Mouse (Mus musculus) urinary bladder, postnatal 4 days (tissue): ENCODE results near the gene Adcy5.

Experiments used
- DNase-seq, 2 experiments: peaks; one replicate each; pipeline ENCODE4 v3.0.0; 2021 to 2022; ENCODE audit warnings: low spot score in 2 of 2

Gene Adcy5

DNA sequence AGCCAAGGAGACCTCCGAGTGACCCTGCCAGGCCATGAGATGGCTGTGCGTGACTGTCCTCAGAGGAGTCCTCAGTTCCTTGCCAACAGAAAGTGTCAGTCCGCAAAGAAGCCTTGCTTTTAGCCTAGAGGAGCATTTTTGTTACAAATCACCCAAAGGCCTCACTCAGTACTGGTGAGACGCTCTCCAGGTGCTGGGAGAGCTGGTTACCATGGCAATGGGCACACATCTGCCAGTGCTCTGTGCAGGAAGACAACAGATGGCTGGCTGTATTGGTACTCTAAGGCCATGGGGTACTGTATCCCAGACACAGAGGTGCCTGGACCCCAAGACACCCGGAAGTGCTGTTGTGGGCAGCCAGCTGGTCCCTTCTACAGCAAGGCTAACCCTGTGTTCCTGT is 51.0 kb downstream of the Adcy5 start:
- no peak for DNase-seq

DNA sequence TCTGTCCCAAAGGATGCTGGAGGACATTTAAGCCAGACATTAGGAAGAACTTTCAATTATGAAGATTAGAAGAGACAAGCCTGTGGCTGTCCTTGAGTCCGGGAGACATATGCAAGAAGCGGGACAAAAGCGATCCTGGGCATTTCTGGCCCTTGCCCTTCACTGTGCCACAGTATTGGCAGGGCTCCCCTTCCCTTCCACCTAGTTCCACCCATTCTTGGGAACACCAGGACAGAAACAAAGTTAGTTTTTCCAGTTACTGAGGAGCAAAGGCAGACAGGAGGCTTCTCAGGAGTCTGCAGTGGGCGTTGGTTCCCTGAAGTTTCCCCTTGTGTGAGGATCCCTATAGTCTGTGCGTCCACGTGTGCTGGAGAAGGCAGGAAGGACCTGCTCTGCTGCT is 51.7 kb downstream of the Adcy5 start:
- no peak for DNase-seq

DNA sequence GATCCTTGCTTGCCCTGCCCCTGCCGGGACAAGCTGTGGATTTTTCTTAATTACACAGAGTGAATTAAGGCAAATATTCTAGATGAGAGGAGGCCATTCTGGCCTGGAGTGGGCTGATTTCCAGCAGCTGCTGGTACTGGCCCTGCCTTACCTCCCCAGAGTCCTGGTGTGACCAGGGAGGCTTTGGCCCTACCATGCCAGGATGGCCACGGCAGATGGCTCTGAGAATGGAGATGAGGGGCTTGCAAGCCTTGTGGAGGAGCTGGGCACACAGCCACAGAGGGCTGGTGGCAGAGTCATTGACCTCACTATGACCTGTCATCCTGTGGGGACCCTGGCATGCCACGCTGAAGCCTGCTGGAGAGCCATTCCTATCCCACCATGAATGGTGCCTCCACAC is 54.1 kb downstream of the Adcy5 start:
- no peak for DNase-seq

DNA sequence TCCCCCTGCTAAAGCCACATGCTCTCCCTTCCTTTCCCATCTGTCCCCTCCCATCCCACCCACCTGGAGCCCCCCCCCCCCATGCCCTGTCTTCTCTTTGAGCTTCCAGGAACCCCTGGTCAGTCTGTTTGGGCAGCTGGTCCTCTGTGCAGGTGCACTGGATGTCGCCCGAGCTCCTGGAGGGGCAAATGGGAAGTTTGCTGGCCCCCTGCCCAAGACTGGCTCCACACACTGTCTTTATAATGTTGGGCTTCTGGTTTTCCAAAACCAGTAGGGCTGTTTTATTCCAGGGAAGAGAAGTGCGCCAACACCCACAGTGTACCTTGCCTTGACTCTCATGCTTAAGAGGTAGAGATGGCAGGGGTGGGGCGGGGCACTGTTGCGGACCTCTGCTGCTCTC is 55.1 kb downstream of the Adcy5 start:
- DNase-seq: no peak

DNA sequence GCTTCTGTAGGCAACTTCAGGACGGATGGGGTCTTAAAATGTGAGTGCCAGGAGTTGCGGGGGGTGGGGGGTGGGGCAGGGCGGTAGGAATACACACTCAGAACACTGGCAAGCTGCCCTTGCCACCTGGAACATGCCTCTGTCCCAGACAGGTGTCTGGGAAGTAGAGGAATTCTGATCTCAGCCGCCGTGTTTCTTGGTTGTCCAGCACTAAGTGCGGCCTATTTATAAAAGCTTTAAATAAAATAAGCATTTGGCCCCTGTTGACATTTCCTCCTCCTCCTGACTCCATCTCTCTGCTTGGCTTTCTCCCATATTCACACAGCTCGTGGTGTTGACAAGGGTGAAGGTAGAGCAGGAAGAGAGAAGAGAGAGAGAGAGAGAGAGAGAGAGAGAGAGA is 60.4 kb downstream of the Adcy5 start:
- no peak for DNase-seq

DNA sequence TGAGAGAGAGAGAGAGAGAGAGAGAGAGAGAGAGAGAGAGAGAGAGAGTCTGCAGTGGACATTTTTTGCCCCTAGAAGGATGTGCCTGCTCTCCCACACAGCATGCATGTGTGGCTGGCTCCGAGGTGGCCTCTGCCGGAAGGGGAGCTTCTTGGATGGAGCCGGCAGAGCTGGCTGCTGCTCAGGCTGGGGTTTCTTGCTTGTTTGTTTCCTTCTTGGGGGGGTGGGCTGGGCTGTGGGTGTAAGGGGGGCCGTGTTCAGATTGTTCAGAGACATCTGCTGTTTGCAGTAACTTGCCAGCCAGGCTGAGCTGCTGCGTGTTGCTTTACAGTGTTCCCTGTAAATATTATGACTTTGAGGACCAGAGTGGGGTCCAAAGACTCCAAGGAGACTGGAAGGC is 60.8 kb downstream of the Adcy5 start:
- DNase-seq: peak in 1 of 2 experiments; percentile 74

DNA sequence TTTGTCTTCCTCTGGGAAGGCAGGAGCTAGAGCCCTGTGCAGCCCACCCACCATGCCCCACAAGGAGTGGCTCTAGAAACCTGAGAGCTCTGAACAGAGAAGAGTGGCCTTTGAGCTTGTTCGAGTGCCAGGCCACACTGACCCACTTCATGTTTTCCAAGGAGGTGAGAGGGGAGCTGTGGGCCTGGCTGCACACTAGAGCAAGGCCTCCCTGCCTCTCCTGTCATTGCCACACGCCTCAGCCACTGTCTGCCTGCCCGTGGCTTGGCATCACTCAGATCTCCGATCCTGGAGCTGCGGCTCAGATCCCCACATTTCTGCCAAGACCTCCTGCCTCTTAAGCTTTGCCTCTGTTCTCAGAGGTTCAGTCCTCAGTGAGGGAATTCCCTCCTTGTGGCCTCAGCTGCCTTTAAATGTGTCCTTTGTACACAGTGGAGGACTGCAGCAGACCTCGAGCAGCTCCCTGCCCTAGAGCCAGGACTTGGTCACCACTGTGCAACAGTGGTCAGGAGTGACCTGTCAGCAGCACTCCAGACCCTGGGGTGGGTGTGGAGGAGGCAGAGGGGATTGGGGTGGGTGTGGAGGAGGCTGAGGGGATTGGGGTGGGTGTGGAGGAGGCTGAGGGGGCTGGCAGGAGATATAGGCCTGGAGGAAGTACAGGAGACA is 62.3 kb downstream of the Adcy5 start:
- DNase-seq: no peak

DNA sequence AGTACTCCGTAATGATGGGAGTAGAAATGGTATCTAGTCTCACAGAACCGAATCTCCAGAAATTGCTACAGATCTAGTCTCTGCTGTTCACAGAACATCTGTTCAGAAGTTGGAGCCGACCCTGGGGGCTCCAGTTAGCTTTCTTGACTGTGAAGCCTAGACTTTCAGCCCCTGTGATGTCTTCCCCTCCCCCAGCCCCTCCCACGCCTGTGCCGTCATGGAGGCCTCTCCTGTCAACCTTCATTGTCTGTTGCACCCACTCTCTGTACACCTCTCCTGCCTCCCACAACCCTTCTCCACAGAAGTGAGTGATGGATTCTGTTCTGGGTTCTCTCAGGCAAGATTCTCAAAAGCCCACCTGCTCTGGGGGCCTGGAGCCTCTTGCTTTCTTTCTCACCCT is 65.7 kb downstream of the Adcy5 start:
- no peak for DNase-seq

DNA sequence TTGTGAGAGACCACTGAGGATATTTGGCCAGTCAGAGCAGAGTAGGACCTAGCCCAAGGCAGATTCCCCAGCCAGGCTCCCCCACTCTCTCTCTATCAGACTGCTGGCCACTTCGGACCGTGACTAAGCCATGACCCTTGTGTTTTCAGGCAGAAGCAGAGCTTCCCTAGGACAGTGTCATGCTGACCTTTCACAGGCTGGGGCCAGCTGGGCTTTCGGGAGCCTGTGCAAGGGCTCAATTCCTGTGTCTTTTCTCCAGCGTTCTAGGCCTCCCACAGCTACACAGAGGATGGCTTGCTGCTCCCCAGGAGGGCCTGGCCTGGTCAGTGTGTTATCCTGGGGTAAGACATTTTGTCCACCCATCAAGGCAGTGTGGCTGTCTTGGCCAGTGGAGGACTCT is 66.9 kb downstream of the Adcy5 start:
- no peak for DNase-seq

DNA sequence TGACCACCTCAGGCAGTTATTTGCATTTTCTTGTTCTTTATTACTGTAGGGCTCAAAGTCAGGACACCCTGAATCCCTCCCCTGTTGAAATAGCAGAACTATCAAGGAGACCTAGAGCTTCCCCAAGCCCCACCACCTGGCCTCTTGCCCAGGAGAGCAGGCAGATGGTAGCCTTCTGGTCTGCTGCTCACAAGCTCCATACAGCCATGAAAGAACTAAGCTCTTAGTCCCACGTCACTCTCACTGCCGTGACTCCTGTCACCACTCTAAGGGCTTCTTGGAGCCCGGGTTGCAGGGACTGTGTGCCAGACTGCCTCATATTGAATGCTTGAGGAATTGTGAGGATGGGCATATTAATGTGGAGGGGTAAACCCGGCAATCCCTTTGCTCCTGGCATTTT is 69.3 kb downstream of the Adcy5 start:
- DNase-seq: no peak

DNA sequence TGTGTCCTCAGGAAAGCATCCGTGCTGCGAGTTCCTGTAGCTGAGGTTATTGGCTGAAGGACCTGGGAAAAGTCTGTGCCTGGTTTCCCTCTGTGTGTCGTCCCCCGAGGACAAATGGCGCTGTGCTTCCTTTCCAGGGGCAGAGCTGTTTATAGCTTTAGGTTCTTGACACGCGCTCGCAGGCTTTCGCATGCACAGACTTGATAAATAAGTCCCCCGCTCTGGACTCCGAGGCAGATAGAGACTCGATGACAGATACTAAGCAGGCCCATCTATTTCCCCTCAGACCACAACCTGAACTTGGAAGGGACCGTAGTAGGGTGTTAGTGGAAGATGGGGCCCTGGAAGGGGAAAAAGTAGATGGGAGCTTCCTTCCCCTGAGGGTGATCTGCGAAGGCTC is 70.0 kb downstream of the Adcy5 start:
- no peak for DNase-seq

DNA sequence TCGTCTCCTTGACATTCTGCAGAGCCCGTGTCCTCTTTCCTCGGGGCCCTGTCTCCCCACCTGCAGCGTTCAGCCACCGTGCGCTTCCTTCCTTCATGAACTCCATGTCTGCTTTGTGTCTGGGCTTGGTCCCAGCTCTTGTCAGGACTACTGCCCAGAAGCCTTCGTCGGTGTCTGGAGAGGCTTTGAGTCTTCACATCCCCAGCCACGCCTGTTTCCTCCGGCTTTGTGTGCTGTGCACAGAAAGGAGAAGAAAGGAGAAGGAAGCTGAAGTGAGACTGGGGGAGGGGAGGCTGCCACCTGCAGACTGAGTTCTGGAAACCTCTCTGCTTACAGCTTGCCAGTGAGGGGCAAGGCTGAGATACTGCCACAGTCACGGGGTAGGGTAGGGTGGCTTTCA is 74.9 kb downstream of the Adcy5 start:
- peak in 1 of 2 experiments; percentile 46 for DNase-seq

DNA sequence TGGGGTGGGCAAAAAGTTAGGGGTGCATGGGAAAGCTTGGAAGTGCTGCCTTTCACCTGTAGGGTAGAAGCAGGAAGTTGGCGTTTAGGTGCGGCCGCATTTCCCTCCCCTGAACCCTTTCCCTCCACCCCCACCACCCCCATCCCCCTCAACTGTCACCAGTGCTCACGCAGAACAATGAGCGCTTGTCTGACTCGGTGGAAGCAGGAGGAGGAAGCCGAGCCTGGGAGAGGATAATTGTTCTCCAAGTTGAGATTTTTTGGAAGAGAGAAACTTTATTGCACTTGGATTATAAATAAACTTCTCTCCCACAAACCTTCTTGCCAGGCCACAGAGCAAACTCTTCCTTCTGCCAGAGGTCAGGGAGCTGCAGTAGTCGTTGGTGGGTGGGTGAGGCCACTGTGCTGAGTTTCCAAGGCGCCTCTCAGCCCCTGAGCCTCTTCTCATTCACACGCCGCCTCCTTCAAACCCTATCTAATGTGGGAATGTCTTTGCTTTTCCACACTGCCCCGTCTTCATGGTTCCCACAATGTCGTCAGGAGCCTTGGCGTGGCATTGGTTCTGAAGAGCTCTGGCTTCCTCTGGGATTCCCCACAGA is 77.6 kb downstream of the Adcy5 start:
- no peak for DNase-seq

DNA sequence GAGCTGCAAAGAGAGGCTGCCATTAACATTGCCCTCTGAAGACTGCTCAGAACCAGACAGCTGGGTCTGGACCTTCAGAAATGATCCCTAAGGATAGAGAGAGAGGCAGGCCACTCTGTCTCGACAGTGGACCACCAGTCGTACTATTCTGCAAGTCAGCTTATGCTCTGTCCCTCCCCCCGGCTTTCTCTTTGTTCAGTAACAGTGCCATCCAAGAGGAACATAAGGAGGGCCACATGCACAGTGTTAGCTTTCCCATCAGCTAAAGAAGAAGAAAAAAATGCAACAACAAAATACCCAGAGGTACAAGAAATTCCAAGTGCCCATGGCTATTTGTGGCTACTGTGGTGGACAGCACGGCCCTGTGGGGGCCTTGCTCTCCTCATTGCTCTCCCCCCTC is 78.7 kb downstream of the Adcy5 start:
- no peak for DNase-seq

DNA sequence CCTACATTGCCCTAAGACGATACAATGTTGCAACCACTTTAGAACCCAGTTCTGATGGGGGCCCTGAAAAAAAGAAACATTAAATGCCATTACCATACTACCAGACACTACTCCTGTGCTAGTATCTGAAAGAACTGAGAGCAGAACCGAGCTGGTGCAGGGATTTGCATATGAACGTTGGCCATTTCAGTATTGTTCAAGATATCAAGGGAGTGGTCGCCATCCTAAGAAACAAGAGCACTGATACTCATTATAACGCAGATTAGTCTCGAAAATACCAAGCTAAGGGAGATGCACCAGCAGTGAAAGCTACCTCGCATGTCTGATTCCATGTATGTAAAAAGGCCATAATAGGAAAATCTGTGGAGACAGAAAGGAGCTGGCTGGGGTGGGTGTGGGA is 82.4 kb downstream of the Adcy5 start:
- no peak for DNase-seq

DNA sequence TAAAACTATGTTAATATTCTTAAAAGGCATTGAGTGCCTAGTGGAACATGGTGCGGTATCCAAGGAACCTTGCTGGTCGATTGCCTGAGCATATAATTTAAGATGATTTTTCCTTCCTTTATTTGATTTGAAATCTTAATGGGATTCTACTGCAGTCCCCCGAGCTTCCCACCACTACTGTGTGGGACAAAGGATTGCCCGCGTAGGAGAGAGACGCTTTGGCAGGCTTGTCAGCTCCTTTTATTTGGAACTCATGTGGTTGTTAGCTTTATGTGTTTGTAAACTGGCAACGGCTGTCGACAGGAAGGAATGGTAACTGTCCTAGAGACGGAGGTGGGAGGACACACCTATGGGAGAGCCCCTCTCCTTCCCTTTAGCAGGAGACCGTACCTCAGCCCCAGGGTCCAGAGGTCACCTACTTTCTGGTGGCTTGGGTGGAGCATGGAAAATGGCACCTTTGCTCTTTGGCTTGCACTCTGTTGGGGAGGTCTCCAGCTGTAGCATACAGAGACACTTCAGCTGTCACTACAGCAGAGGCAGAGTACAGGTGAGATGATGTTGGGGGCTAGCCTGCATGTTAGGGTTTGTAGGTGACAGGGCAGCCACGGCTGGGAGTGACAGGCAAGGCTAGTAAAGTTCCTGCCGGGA is 84.8 kb downstream of the Adcy5 start:
- DNase-seq: no peak

DNA sequence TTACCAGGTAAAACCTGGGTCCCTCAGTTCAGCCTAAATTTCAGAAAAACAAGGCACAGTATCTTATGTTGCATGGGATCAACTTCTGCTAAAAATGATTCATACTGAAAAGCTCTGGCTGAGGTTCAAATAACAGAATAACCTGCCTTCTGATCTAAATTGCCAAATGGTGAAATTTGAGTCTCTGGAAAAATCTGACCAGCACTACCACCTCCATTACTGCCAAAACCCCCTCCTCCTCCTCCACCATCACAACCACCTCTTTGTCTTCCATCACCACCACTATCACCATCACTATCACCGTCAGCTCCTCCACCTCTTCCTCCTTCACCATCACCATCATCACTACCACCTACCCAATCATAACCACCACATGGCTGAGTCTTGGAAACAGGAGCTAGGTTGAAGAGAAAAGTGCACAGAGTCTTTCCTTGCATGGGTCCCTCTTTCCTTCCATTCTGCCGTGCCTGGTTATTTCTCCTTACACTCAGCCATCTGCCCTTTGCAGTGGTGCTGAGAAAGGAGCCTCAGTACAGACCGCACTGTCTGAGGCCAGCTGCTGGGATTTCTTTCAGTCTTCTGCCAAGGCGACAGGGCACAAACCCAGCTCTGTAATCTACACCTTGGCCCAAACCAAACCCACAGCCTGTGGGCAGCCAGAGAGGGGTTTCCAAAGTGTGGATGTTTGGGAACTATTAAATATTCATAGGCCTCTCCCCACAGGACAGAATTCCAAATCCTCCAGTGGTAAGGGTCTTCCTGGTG is 85.5 kb downstream of the Adcy5 start:
- DNase-seq: no peak

DNA sequence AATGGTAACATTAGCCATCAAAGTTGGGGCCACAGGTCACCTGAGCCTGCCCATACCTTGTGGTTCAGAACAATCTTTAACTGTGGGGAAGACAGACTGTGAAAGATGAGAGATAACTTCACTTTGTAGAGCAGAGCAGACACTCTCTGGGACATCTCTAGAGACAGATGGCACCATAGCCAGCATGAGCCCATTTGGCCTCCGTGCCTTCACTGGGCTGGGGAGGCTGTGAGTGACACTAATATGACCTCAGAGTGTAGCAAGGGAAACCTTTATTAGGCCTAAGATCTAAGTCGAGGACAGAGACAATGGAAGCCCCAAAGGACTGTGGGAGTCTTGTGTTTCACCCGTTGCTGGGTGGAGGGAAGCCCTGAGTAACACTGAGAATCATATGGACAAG is 92.7 kb downstream of the Adcy5 start:
- DNase-seq: no peak

DNA sequence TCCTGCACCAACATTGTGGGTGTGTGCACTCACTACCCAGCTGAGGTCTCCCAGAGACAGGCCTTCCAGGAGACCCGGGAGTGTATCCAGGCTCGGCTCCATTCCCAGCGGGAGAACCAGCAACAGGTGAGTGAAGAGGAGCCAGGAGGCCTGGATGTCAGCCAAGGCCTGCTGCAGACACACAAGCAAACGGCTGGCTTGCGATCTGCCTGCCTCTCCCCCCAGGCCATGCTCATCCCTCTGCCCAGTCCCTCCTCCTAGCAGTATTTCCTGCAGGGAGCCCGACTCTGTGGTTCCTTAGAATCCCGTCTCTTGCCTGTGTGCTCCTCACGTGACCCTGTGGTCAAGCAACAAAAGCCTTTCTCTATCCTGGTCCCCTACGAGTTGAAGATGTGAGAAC is 94.1 kb downstream of the Adcy5 start:
- peak in 1 of 2 experiments; percentile 60 for DNase-seq

DNA sequence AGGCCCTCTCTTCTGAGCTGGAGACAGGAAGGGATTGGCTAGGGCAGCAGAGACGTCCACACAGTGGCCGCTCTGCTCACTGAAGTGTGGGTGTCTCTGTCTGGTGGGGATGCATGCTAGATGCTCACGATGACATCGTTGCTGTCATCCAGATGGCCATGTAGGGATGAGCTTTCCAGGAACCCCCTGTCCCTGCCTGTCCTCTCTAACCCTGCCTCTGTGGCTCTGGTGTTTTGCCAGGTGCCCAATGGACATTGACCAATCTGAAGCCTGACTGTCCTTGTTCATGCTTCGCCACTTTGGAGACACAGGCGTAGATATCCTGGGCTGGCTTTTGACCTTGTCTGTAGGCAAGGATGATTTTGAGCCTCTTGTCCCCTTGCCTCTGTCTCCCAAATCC is 95.1 kb downstream of the Adcy5 start:
- DNase-seq: no peak

DNA sequence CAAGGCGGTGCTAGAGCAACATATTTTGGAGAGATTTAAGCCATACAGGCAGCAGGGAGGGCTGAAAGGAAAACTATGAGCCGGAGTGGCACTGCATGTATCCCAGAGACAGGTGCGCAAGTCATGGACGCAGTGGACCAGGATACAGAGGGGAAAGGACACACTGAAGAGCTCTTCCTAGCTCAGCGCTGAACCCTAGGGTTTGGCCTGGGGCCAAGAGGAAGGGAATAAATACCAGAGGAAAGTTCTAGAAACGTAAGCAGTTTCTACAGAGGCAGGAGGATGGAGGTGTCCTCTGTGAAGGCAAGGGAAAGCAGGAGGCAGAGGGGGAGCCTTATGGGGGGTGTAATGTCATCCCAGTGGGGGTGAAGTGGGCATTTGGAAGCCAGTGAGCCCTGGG is 97.0 kb downstream of the Adcy5 start:
- no peak for DNase-seq

DNA sequence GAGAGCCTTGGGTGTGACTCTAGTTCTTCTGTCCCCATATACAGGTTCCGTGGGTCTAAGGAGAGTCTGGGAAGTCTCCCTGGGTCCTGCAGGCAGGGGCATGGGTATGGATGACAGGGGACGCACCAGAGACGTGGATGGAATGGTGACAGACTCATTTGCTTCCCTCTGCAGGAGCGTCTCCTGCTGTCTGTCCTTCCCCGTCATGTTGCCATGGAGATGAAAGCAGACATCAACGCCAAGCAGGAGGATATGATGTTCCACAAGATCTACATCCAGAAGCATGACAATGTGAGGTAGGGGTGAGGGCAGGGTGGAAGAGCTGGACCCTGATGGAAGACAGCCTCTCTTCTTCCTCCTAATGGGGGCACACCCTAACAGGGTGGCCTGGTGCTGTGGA is 98.3 kb downstream of the Adcy5 start:
- DNase-seq: no peak

DNA sequence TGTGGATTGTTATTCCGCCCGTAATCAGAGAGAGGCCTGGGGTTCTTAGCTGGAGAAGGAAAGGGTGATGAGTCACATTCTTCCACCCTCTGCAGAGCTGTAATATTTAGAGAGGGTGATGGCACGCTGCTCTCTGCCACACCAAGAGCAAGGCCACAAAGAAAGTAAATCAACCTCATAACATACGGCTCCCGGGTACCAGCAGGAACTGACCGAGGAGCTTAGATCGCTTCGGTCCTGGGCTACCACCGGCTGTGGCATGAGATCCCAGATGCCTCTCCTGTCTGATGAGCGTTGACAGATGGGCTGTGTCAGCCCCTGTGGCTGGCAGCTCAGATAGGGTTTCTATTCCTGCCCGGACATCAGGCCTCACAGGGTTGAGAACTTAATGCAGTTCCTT is 101.3 kb downstream of the Adcy5 start:
- no peak for DNase-seq
